Mouse (Mus musculus) CH12.LX (cell line): Measurements from ENCODE around the gene Msh3.

Experiments used
- CTCF ChIP-seq, 2 experiments: IDR thresholded peaks in 1 of 2; conservative IDR thresholded peaks in 1 of 2; 2 replicates each; pipeline ENCODE4 v1.5.1; 2011 to 2012; ENCODE audit warnings: low read depth in 2 of 2, low read length in 2 of 2, improper control_type of control experiment in 1 of 2, inconsistent platforms in 1 of 2, mild to moderate bottlenecking in 1 of 2, moderate library complexity in 1 of 2
- EP300 ChIP-seq: IDR thresholded peaks from 2 replicates; pipeline ENCODE4 v1.6.1; 2011; ENCODE audit warnings: low read length, improper control_type of control experiment
- POLR2AphosphoS2 ChIP-seq: IDR thresholded peaks from 2 replicates; pipeline ENCODE4 v1.6.1; 2011; ENCODE audit warnings: low read depth, low read length, improper control_type of control experiment
- UBTF ChIP-seq: IDR thresholded peaks from 2 replicates; pipeline ENCODE4 v1.6.1; 2012; ENCODE audit warnings: low read depth, mild to moderate bottlenecking, inconsistent platforms, low read length, improper control_type of control experiment, moderate library complexity

GRCm38 (mm10) chr13:92355272-92355643, 455 bp upstream of the Msh3 start:
- TF ChIP-seq POLR2AphosphoS2 = no peak
- TF ChIP-seq UBTF = no peak
- no peak for TF ChIP-seq CTCF (conservative IDR thresholded peaks at IDR 0.05 in 1 of 2, IDR thresholded peaks at IDR 0.05 in 1 of 2; ENCODE audit: low read depth in 2 of 2, low read length in 2 of 2)
- TF ChIP-seq EP300 = no peak
